Mouse (Mus musculus) spleen, adult 2 months (tissue): Measurements from ENCODE around the gene Aqp8. TPM values are rescaled to one million over a fixed set of nuclear protein-coding genes. Genes with fewer than 3 reads are reported as not detected.

Experiments used
- DNase-seq, 2 experiments: peaks; one replicate each; pipeline versions ENCODE4 v3.0.0 to v3.0.0-alpha.2; 2012 to 2021; ENCODE audit warnings: low spot score in 2 of 2, low read depth in 1 of 2
- H3K27ac ChIP-seq: fragments of 200-500 bp; 2 replicates; pipeline ENCODE4 v1.5.1; 2012; ENCODE audit warnings: low read length, inconsistent platforms; ENCODE audit not compliant: insufficient read depth
- H3K27me3 ChIP-seq: fragments of 200-500 bp; 2 replicates; pipeline ENCODE4 v1.6.1; 2012; ENCODE audit warnings: mild to moderate bottlenecking, moderate library complexity, low read length, inconsistent platforms; ENCODE audit not compliant: control insufficient read depth, insufficient read depth
- H3K36me3 ChIP-seq: fragments of 200-500 bp; 2 replicates; pipeline ENCODE4 v1.6.1; 2012; ENCODE audit warnings: mild to moderate bottlenecking, low read length, inconsistent platforms; ENCODE audit not compliant: control insufficient read depth, insufficient read depth
- H3K4me1 ChIP-seq: fragments of 200-500 bp; 2 replicates; pipeline ENCODE4 v1.6.1; 2011; ENCODE audit warnings: inconsistent platforms; ENCODE audit not compliant: control insufficient read depth, insufficient read depth, insufficient read length
- H3K4me3 ChIP-seq: fragments of 200-500 bp; 2 replicates; pipeline ENCODE4 v1.5.1; 2011; ENCODE audit warnings: mild to moderate bottlenecking, inconsistent platforms; ENCODE audit not compliant: insufficient read depth, insufficient read length; ENCODE audit errors: extremely low read depth
- CTCF ChIP-seq: fragments of 200-500 bp; IDR thresholded peaks from 2 replicates; pipeline ENCODE4 v1.5.1; 2011; ENCODE audit warnings: mild to moderate bottlenecking, inconsistent platforms; ENCODE audit not compliant: insufficient read depth, insufficient read length, insufficient replicate concordance; ENCODE audit errors: extremely low read depth
- POLR2A ChIP-seq: fragments of 200-500 bp; IDR thresholded peaks from 2 replicates; pipeline ENCODE4 v1.6.1; 2011; ENCODE audit warnings: low read depth, low read length, inconsistent platforms
- WGBS: fragments of 180-500 bp; shearing (Covaris S2); methylation state at CpG from one replicate; pipeline ENCODE4 v1.1.7; 2018; 5-methylcytosine and 5-hydroxymethylcytosine counted together
- polyA plus RNA-seq: library from polyadenylated mRNA; depleted of rRNA; stranded (reverse); fragments of >200 nt; gene quantifications from 2 replicates; pipeline ENCODE4 v1.2.3, GENCODE M21; 2012

The Aqp8 gene
- polyA plus RNA-seq, 1 experiment, result 0.68 TPM

- TF ChIP-seq CTCF, result no peak
- no peak for TF ChIP-seq POLR2A
- 58% methylated on average over 8 of the region's 8 CpGs for WGBS
- Histone ChIP-seq H3K4me1 (no peaks in the 10 kb centered on the region), H3K27me3 (no peaks in the 10 kb centered on the region), H3K36me3 (no peaks in the 10 kb centered on the region; the same call in 1 of the 2 replicates), H3K4me3 (no peak overlapping the region), H3K27ac (no peak overlapping the region; the same call in 1 of the 2 replicates)
- DNase-seq, result peak in 1 of 2 experiments; percentile 5
Measured at GRCm38 (mm10) chr7:123429624-123430410, 32.3 kb upstream of the Aqp8 start.

- no peak for DNase-seq
- Histone ChIP-seq H3K4me1 (no peaks in the 10 kb centered on the region), H3K4me3 (no peak overlapping the region), H3K27me3 (no peaks in the 10 kb centered on the region), H3K27ac (no peak overlapping the region), H3K36me3 (no peaks in the 10 kb centered on the region; the same call in 1 of the 2 replicates)
- no peak for TF ChIP-seq POLR2A
- TF ChIP-seq CTCF, result no peak
- 93% methylated on average over 4 of the region's 4 CpGs for WGBS
Measured at GRCm38 (mm10) chr7:123430411-123430705, 31.7 kb upstream of the Aqp8 start.

- H3K27me3 ChIP-seq, result no peaks in the 10 kb centered on the region
- no peak overlapping the region for H3K4me3 ChIP-seq
- TF ChIP-seq CTCF, result no peak
- no peak for TF ChIP-seq POLR2A
- H3K27ac ChIP-seq, result no peak overlapping the region
- H3K36me3 ChIP-seq, result no peaks in the 10 kb centered on the region
- WGBS, result 90% methylated on average over 4 of the region's 4 CpGs
- DNase-seq, result no peak
- H3K4me1 ChIP-seq, result no peaks in the 10 kb centered on the region
Measured at GRCm38 (mm10) chr7:123431206-123431605, 30.9 kb upstream of the Aqp8 start.

- no peak for TF ChIP-seq POLR2A
- TF ChIP-seq CTCF, result no peak
- DNase-seq, result no peak
Measured at GRCm38 (mm10) chr7:123442079-123442478, 20.0 kb upstream of the Aqp8 start.

GRCm38 (mm10) chr7:123448794-123449193, 13.3 kb upstream of the Aqp8 start:
- Histone ChIP-seq H3K27me3 (no peaks in the 10 kb centered on the region), H3K36me3 (no peaks in the 10 kb centered on the region), H3K4me1 (no peaks in the 10 kb centered on the region), H3K4me3 (no peak overlapping the region), H3K27ac (no peak overlapping the region)
- TF ChIP-seq CTCF (no peak), POLR2A (no peak)
- no peak for DNase-seq
- WGBS, result 78% methylated on average over 2 of the region's 2 CpGs

More at GRCm38 (mm10) chr7:123442079-123442478, 20.0 kb upstream of the Aqp8 start:
- H3K36me3 ChIP-seq, result no peaks in the 10 kb centered on the region
- no peak overlapping the region for H3K4me3 ChIP-seq
- no peak overlapping the region for H3K27ac ChIP-seq
- no peaks in the 10 kb centered on the region for H3K4me1 ChIP-seq
- WGBS, result 92% methylated on average over 1 of the region's 1 CpGs
- H3K27me3 ChIP-seq, result no peaks in the 10 kb centered on the region

- no peak for TF ChIP-seq CTCF
- Histone ChIP-seq H3K27ac (no peak overlapping the region), H3K36me3 (no peaks in the 10 kb centered on the region), H3K27me3 (no peaks in the 10 kb centered on the region), H3K4me3 (no peak overlapping the region), H3K4me1 (no peaks in the 10 kb centered on the region)
- no peak for DNase-seq
- WGBS, result 78% methylated on average over 10 of the region's 10 CpGs
Measured at GRCm38 (mm10) chr7:123449676-123450075, 12.4 kb upstream of the Aqp8 start.

GRCm38 (mm10) chr7:123450515-123450914, 11.6 kb upstream of the Aqp8 start:
- Histone ChIP-seq H3K4me1 (no peaks in the 10 kb centered on the region), H3K27ac (no peak overlapping the region), H3K36me3 (no peaks in the 10 kb centered on the region), H3K27me3 (no peaks in the 10 kb centered on the region), H3K4me3 (no peak overlapping the region)
- 89% methylated on average over 2 of the region's 2 CpGs for whole genome bisulfite sequencing
- no peak for TF ChIP-seq CTCF
- no peak for TF ChIP-seq POLR2A
- no peak for DNase-seq
